Mouse (Mus musculus): Measurements from ENCODE around the gene Gpr161.

- TF ChIP-seq CTCF (conservative IDR thresholded peaks at IDR 0.05; ENCODE audit: low read length) (no peak), POU5F1 (IDR thresholded peaks at IDR 0.05; ENCODE audit: borderline replicate concordance, low read length) (no peak)
Measured at GRCm38 (mm10) chr1:165246587-165246986, 49.0 kb upstream of the Gpr161 start.
